Mouse (Mus musculus) MEL (cell line): ENCODE data around the gene Scd4.

Experiments
- CTCF ChIP-seq, 3 experiments: IDR thresholded peaks in 2 of 3; conservative IDR thresholded peaks in 1 of 3; 2 replicates each; pipeline ENCODE4 v1.5.1; 2011 to 2012; ENCODE audit warnings: low read length in 3 of 3, low read depth in 2 of 3, mild to moderate bottlenecking in 2 of 3, improper control_type of control experiment in 1 of 3, inconsistent platforms in 1 of 3, mixed read lengths in 1 of 3, moderate library complexity in 1 of 3; ENCODE audit not compliant: control insufficient read depth in 1 of 3, insufficient read depth in 1 of 3, poor library complexity in 1 of 3, severe bottlenecking in 1 of 3
- JUND ChIP-seq: IDR thresholded peaks from 2 replicates; pipeline ENCODE4 v1.6.1; 2011; ENCODE audit warnings: low read depth, mild to moderate bottlenecking, improper control_type of control experiment, low read length
- KAT2A ChIP-seq: conservative IDR thresholded peaks from 2 replicates; pipeline ENCODE4 v1.6.1; 2012; ENCODE audit warnings: low read depth, low read length, improper control_type of control experiment, inconsistent platforms
- MAFK ChIP-seq: IDR thresholded peaks from 2 replicates; pipeline ENCODE4 v1.6.1; 2011; ENCODE audit warnings: low read depth, mild to moderate bottlenecking, low read length, improper control_type of control experiment, borderline replicate concordance
- POLR2A ChIP-seq, 2 experiments: IDR thresholded peaks; 2 replicates each; pipeline ENCODE4 v1.6.1; 2011 to 2012; ENCODE audit warnings: low read length in 2 of 2, mild to moderate bottlenecking in 2 of 2, control low read depth in 1 of 2, improper control_type of control experiment in 1 of 2, low read depth in 1 of 2, moderate library complexity in 1 of 2; ENCODE audit not compliant: control insufficient read depth in 1 of 2, insufficient read depth in 1 of 2, poor library complexity in 1 of 2
- UBTF ChIP-seq: IDR thresholded peaks from 2 replicates; pipeline ENCODE4 v1.6.1; 2012; ENCODE audit warnings: low read depth, mild to moderate bottlenecking, inconsistent platforms, low read length, improper control_type of control experiment, moderate library complexity, borderline replicate concordance; ENCODE audit not compliant: insufficient read depth

DNA sequence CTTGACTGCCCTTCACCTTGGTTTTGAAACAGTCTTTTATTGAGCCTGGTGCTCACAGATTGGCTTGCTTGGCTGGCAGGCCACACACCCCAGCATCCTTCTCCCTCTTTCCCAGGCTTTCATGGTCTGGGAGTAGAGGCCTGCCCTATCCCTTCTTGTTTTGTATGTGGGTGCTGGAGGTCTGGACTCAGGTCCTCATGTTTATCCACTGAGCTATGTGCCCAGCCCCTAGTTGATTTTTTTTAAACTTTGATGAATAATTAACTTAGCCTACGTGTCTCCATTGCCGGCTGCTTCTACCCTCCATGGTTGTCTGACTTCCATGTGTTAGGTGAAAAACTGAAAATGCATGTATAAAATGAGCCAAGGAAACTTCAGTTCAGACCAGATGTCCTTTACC, 3.3 kb upstream of the Scd4 start:
- TF ChIP-seq JUND, result no peak
- TF ChIP-seq MAFK, result no peak
- TF ChIP-seq POLR2A (IDR thresholded peaks at IDR 0.05; ENCODE audit: control insufficient read depth in 1 of 2, insufficient read depth in 1 of 2, low read depth in 1 of 2, low read length in 2 of 2, poor library complexity in 1 of 2), result no peak
- TF ChIP-seq UBTF, result no peak
- no peak for TF ChIP-seq KAT2A
- TF ChIP-seq CTCF (IDR thresholded peaks at IDR 0.05 in 2 of 3, conservative IDR thresholded peaks at IDR 0.05 in 1 of 3; ENCODE audit: control insufficient read depth in 1 of 3, insufficient read depth in 1 of 3, low read depth in 2 of 3, low read length in 3 of 3, poor library complexity in 1 of 3, severe bottlenecking in 1 of 3), result no peak
